Mouse (Mus musculus): ENCODE measurements at regions not wholly inside any gene's neighbourhood (a gene's known extent, or its start where the extent isn't known, plus 50 kb on each side); places are given as distances from the start of the nearest gene placed in this dataset.

DNA sequence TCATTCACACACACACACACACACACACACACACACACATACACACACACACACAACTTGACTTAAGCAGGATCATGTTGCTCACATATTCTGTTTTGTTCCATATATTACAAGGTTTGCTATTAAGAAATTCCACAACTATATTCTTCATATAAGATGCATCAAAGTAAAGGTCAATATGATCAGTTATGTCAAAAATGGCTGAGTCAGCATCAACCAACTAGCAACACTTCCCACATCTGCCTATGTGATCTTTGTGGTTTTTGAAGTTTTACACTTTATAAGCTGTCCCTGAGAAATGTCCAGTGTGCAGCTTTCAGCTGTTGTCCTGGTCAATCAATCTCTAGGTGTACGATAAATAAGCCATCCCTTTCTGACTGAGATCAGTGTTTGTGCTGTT is 1339.3 kb upstream of the Dsel start:
- no peak for DNase-seq

DNA sequence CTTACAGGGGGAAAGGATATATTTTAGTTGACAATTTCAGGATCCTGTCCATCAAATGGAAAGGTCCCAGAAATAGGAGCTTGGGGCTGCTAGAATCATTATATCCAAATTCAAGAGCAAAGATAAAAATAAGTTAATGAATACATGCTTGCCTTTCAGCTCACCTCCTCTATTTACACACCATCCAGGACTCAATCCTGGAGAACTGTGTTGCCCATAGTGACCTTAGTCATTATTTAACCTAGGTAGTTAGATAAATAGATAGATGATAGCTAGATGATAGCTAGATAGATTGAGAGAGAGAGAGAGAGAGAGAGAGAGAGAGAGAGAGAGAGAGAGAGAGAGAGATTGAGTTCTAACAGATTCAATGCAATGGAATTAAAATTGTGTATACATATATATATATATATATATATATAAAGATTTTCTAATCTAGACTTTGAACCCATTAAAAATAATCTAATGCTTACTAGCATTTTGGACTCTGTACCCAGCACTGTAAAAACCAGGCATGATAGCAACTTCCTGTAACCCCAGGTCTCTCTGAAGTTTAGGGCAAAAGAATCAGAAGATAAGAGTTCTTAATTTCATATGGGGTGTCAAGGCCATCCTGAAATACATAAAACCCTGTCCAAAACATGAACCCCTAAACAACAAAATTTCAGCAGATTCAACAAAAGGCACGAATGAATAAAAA is 1329.5 kb upstream of the Dsel start:
- no peak for DNase-seq

DNA sequence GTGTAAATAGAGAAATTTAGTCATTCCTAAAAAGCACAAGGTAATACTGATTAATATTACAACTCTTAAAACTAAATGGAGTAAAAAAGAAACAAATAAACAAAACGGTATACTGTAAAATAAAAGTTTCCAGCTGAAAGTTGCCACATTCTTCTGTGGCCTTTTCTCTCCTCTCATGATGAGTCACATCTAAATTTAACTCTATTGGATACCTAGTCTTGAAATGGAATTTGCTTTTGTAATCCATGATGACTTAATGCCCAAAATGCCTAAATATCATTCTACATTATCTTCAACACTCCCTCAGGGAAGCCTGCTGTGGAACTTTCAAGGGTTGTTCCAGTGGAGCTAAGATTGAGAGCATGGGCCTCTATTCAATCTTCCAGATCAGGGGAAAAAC is 1298.5 kb upstream of the Dsel start:
- DNase-seq: no peak
